Mouse (Mus musculus) heart, embryonic 15.5 days (tissue): ENCODE measurements around the gene R3hdm4. TPM values are rescaled to one million over a fixed set of nuclear protein-coding genes. Genes with fewer than 3 reads are reported as not detected.

Experiments
- ATAC-seq: fragments of 200-750 bp; cut with Nextera tagmentation; replicated peaks from 2 replicates; pipeline ENCODE4 v1.8.0; 2017; ENCODE audit warnings: low read depth, moderate TSS enrichment; ENCODE audit not compliant: insufficient number of reproducible peaks, insufficient read depth, low FRiP score
- H3K27ac ChIP-seq: fragments of 300-500 bp; sonication (generic); 2 replicates; pipeline ENCODE4 v1.5.1; 2015; ENCODE audit warnings: mild to moderate bottlenecking, inconsistent platforms
- H3K27me3 ChIP-seq: fragments of 300-500 bp; sonication (generic); 2 replicates; pipeline ENCODE4 v1.6.1; 2015; ENCODE audit warnings: inconsistent platforms
- H3K36me3 ChIP-seq: fragments of 300-500 bp; sonication (generic); 2 replicates; pipeline ENCODE4 v1.6.1; 2015; ENCODE audit warnings: mild to moderate bottlenecking, inconsistent platforms
- H3K4me1 ChIP-seq: fragments of 300-500 bp; sonication (generic); replicated peaks from 2 replicates; pipeline ENCODE4 v1.6.1; 2015; ENCODE audit warnings: inconsistent platforms
- H3K4me2 ChIP-seq: fragments of 300-500 bp; sonication (generic); 2 replicates; pipeline ENCODE4 v1.6.1; 2015; ENCODE audit warnings: inconsistent platforms, mild to moderate bottlenecking, moderate library complexity
- H3K4me3 ChIP-seq: fragments of 300-500 bp; sonication (generic); 2 replicates; pipeline ENCODE4 v1.5.1; 2015; ENCODE audit warnings: mild to moderate bottlenecking, inconsistent platforms
- H3K9ac ChIP-seq: fragments of 300-500 bp; sonication (generic); 2 replicates; pipeline ENCODE4 v1.6.1; 2015; ENCODE audit warnings: mild to moderate bottlenecking, inconsistent platforms
- H3K9me3 ChIP-seq: fragments of 300-500 bp; sonication (generic); replicated peaks from 2 replicates; pipeline ENCODE4 v1.6.1; 2016; ENCODE audit warnings: inconsistent platforms
- WGBS: fragments of 180-500 bp; shearing (Covaris S2); methylation state at CpG from one replicate; pipeline ENCODE4 v1.1.7; 2015; ENCODE audit warnings: mixed read lengths; 5-methylcytosine and 5-hydroxymethylcytosine counted together
- microRNA-seq: library from miRNA; unstranded; fragments of <30 nt; microRNA quantifications from one replicate; pipeline ENCODE4, GENCODE M21; 2016
- polyA plus RNA-seq: library from polyadenylated mRNA; unstranded; fragments of >200 nt; fragmentation: Nextera tagmentation; extraction: Ambion mirVana; gene quantifications from 2 replicates; pipeline ENCODE4 v1.2.1, GENCODE M21; 2015

The R3hdm4 gene
- polyA plus RNA-seq, 1 experiment from 2014 or later: 95.2 TPM

- H3K36me3 ChIP-seq: peaks cover 62% of the 10 kb centered on the region
- H3K4me3 ChIP-seq: no peak overlapping the region
- no peak for ATAC-seq
- H3K27ac ChIP-seq: no peak overlapping the region
- H3K4me2 ChIP-seq: no peak overlapping the region
- no peaks in the 10 kb centered on the region for H3K9me3 ChIP-seq
- no peak overlapping the region for H3K9ac ChIP-seq
- 88% methylated on average over 23 of the region's 23 CpGs for WGBS
- H3K4me1 ChIP-seq: peaks cover 50% of the 10 kb centered on the region
- no peaks in the 10 kb centered on the region for H3K27me3 ChIP-seq
Observed at GRCm38 (mm10) chr10:79862049-79862788, 58.8 kb downstream of the R3hdm4 start.

- WGBS: 80% methylated on average over 25 of the region's 25 CpGs
- no peak overlapping the region for H3K4me2 ChIP-seq
- H3K9ac ChIP-seq: no peak overlapping the region
- peaks cover 65% of the 10 kb centered on the region for H3K36me3 ChIP-seq
- no peaks in the 10 kb centered on the region for H3K9me3 ChIP-seq
- peaks cover 58% of the 10 kb centered on the region for H3K4me1 ChIP-seq
- H3K27me3 ChIP-seq: no peaks in the 10 kb centered on the region
- 0 out of 2 replicates have a peak overlapping the region, but pooled peaks have one; percentile 7 for H3K27ac ChIP-seq
- ATAC-seq: no peak
- H3K4me3 ChIP-seq: no peak overlapping the region
Observed at GRCm38 (mm10) chr10:79861230-79862048, 59.6 kb downstream of the R3hdm4 start.

GRCm38 (mm10) chr10:79860079-79860911 lies 60.7 kb downstream of the R3hdm4 start:
- H3K4me3 ChIP-seq: no peak overlapping the region
- 91% methylated on average over 26 of the region's 26 CpGs for WGBS
- H3K4me2 ChIP-seq: no peak overlapping the region
- no peaks in the 10 kb centered on the region for H3K9me3 ChIP-seq
- ATAC-seq: no peak
- H3K27ac ChIP-seq: no peak overlapping the region
- H3K27me3 ChIP-seq: no peaks in the 10 kb centered on the region
- H3K4me1 ChIP-seq: peaks cover 55% of the 10 kb centered on the region
- H3K9ac ChIP-seq: no peak overlapping the region
- peaks cover 67% of the 10 kb centered on the region for H3K36me3 ChIP-seq

Small RNAs within 50 kb of the gene (microRNA-seq; reads per million reads assigned to microRNA genes)
- gene Mir6910: 1.1 reads per million

Other genes with a start within 250 kb of the R3hdm4 start
- gene Cdc34, start 239.0 kb downstream of the R3hdm4 start, polyA plus RNA-seq: 86.7 and 98.4 TPM in 2 replicates
- 1.1 TPM in 2 replicates for gene Gzmm, start 232.2 kb downstream of the R3hdm4 start, polyA plus RNA-seq
- gene Bsg, start 216.7 kb downstream of the R3hdm4 start, polyA plus RNA-seq: 998 and 1,017 TPM in 2 replicates
- 0.08 and 0.09 TPM in 2 replicates for gene Hcn2, start 204.6 kb downstream of the R3hdm4 start, polyA plus RNA-seq
- 30.0 and 36.5 TPM in 2 replicates for gene Polrmt, start 174.6 kb downstream of the R3hdm4 start, polyA plus RNA-seq
- gene Fgf22, start 166.1 kb downstream of the R3hdm4 start, polyA plus RNA-seq: 0.06 and 0.16 TPM in 2 replicates
- gene Rnf126, start 154.3 kb downstream of the R3hdm4 start, polyA plus RNA-seq: 54.0 and 65.5 TPM in 2 replicates
- 29.0 and 30.9 TPM in 2 replicates for gene Fstl3, start 143.9 kb downstream of the R3hdm4 start, polyA plus RNA-seq
- gene Prss57, start 130.2 kb downstream of the R3hdm4 start, polyA plus RNA-seq: 0.49 and 5.1 TPM in 2 replicates
- 57.8 and 73.1 TPM in 2 replicates for gene Palm, start 127.6 kb downstream of the R3hdm4 start, polyA plus RNA-seq
- gene Misp, start 100.2 kb downstream of the R3hdm4 start, polyA plus RNA-seq: 0.81 and 1.3 TPM in 2 replicates
- 89.6 and 162 TPM in 2 replicates for gene Ptbp1, start 66.8 kb downstream of the R3hdm4 start, polyA plus RNA-seq
- 1.1 and 3.0 TPM in 2 replicates for gene Prtn3, start 46.7 kb downstream of the R3hdm4 start, polyA plus RNA-seq
- gene Plppr3, start 46.6 kb downstream of the R3hdm4 start, polyA plus RNA-seq: 8.6 and 15.3 TPM in 2 replicates
- gene Elane, start 35.0 kb downstream of the R3hdm4 start, polyA plus RNA-seq: 0.25 and 2.0 TPM in 2 replicates
- not detected in 2 replicates for gene Cfd, start 30.4 kb downstream of the R3hdm4 start, polyA plus RNA-seq
- 34.8 and 45.7 TPM in 2 replicates for gene Med16, start 12.3 kb downstream of the R3hdm4 start, polyA plus RNA-seq
- gene Gm26602, start 10.4 kb downstream of the R3hdm4 start, polyA plus RNA-seq: 15.7 TPM in 1 of 2 replicates, not detected in the other
- 0.34 and 0.51 TPM in 2 replicates for gene Kiss1r, start 4.2 kb downstream of the R3hdm4 start, polyA plus RNA-seq
- 2.1 and 3.7 TPM in 2 replicates for gene Arid3a, start 5.8 kb upstream of the R3hdm4 start, polyA plus RNA-seq
- 56.7 and 66.6 TPM in 2 replicates for gene Wdr18, start 38.9 kb upstream of the R3hdm4 start, polyA plus RNA-seq
- 0.24 and 0.28 TPM in 2 replicates for gene Grin3b, start 49.5 kb upstream of the R3hdm4 start, polyA plus RNA-seq
- gene Tmem259, start 63.1 kb upstream of the R3hdm4 start, polyA plus RNA-seq: 16.2 and 19.6 TPM in 2 replicates
- gene Cnn2, start 67.4 kb upstream of the R3hdm4 start, polyA plus RNA-seq: 208 and 243 TPM in 2 replicates
- gene Abca7, start 75.3 kb upstream of the R3hdm4 start, polyA plus RNA-seq: 2.1 and 3.9 TPM in 2 replicates
- gene Arhgap45, start 95.4 kb upstream of the R3hdm4 start, polyA plus RNA-seq: 4.7 and 14.4 TPM in 2 replicates
- gene Polr2e, start 118.6 kb upstream of the R3hdm4 start, polyA plus RNA-seq: 115 and 136 TPM in 2 replicates
- 628 and 658 TPM in 2 replicates for gene Gpx4, start 126.0 kb upstream of the R3hdm4 start, polyA plus RNA-seq
- gene Sbno2, start 184.4 kb upstream of the R3hdm4 start, polyA plus RNA-seq: 8.3 and 13.9 TPM in 2 replicates
- 10.0 and 14.2 TPM in 2 replicates for gene Stk11, start 194.6 kb upstream of the R3hdm4 start, polyA plus RNA-seq
- 861 and 962 TPM in 2 replicates for gene Atp5d, start 217.4 kb upstream of the R3hdm4 start, polyA plus RNA-seq
- gene Cbarp, start 219.6 kb upstream of the R3hdm4 start, polyA plus RNA-seq: 1.7 and 2.9 TPM in 2 replicates
- gene Midn, start 227.1 kb upstream of the R3hdm4 start, polyA plus RNA-seq: 11.6 and 16.8 TPM in 2 replicates
- gene Cirbp, start 244.8 kb upstream of the R3hdm4 start, polyA plus RNA-seq: 86.7 and 90.2 TPM in 2 replicates